Mouse (Mus musculus) E14TG2a.4 (cell line): ENCODE measurements around the gene Gpx4.

ENCODE experiments used
- CTCF ChIP-seq: conservative IDR thresholded peaks from 2 replicates; pipeline ENCODE4 v1.5.1; 2014; ENCODE audit warnings: low read length
- POU5F1 ChIP-seq: IDR thresholded peaks from 2 replicates; pipeline ENCODE4 v1.6.1; 2014; ENCODE audit warnings: low read length, borderline replicate concordance

DNA sequence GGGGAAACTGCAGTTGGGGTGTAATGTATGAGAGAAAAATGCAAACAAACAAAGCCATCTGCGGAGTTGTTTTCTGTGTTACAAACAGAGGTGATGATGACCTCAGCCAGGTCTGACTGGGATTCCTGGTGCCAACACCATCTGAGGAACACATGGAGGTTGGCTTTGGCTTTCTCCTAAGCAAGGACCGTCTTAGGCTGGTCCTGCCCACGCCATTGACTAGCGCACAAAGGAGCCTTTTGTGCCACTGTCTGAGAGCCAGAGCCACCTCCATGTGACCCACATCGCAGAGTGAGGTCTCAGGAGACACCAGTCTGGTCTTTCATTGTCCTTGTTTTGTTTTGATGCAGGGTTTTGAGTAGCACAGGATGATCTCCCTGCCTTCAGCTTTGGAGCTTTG is 1.4 kb downstream of the Gpx4 start:
- no peak for TF ChIP-seq CTCF
- TF ChIP-seq POU5F1 = no peak
